In the genomic region with DNA sequence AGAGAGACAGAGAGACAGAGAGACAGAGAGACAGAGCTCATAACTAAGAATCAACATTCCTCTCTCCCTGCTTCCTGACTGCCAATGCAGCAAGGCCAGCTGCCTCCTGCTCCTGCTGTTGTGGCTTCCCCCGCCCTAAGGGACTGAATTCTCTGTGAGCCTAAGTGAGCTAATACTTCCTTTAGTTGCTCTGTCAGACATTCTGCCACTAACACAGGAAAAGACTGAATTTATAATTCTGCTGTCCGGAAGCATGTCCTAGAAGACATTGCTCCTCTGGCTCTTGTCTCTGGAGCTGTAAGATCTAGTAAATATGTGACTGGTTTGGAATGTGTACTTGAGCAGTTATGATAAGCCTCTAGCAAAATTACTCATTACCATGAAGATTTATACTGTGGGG, we compare ENCODE assay signal across 14 mouse cellular contexts.
DNase-seq lines count a peak whose midpoint lies in the region; ATAC-seq and TF ChIP-seq lines count a peak whose summit lies in the region.
"Had no signal": no experiment of that assay in that cellular context is flagged by ENCODE, and none has a peak within 500 bp of the region (broad histone marks: within the 10 kb centered on the region; RNA-seq: fewer than 3 reads in every experiment).

No protein-coding gene starts in this region.

- H3K27me3 ChIP-seq in liver, adult 2 months (ENCODE audit: control insufficient read depth, insufficient read depth, low read length): no peaks in the 10 kb centered on the region
- H3K27me3 ChIP-seq in liver, postnatal 0 days (ENCODE audit: insufficient read depth, low read length): no peaks in the 10 kb centered on the region
- no peaks in the 10 kb centered on the region for H3K27me3 ChIP-seq in heart, embryonic 16.5 days (ENCODE audit: control insufficient read depth, insufficient read depth, low read length)
- no peaks in the 10 kb centered on the region for H3K27me3 ChIP-seq in myocyte (ENCODE audit: control insufficient read depth, insufficient read depth, insufficient read length)
- no peaks in the 10 kb centered on the region for H3K27me3 ChIP-seq in midbrain, postnatal 0 days (ENCODE audit: insufficient read depth, low read length)
- H3K27me3 ChIP-seq: neural tube, embryonic 15.5 days had no signal

- peak overlapping the region; percentile 24 for H3K27ac ChIP-seq in liver, adult 2 months (replicated peaks; ENCODE audit: insufficient read depth, low read depth, low read length)
- H3K27ac ChIP-seq in liver, postnatal 0 days (ENCODE audit: low read depth): no peak overlapping the region
- 0 out of 2 replicates have a peak overlapping the region, but pooled peaks have one; percentile 28 for H3K27ac ChIP-seq in heart, embryonic 16.5 days (ENCODE audit: low read length)
- H3K27ac ChIP-seq in midbrain, postnatal 0 days (ENCODE audit: low read depth, low read length): no peak overlapping the region
- H3K27ac ChIP-seq: neural tube, embryonic 15.5 days had no signal

- H3K9me3 ChIP-seq in liver, postnatal 0 days (ENCODE audit: low read length): no peaks in the 10 kb centered on the region
- H3K9me3 ChIP-seq in heart, embryonic 16.5 days (replicated peaks; ENCODE audit: control insufficient read depth, low read length): no peaks in the 10 kb centered on the region
- H3K9me3 ChIP-seq in midbrain, postnatal 0 days (ENCODE audit: low read length): no peaks in the 10 kb centered on the region
- H3K9me3 ChIP-seq: neural tube, embryonic 15.5 days had no signal

- peaks cover 11% of the 10 kb centered on the region for H3K4me1 ChIP-seq in liver, adult 2 months (ENCODE audit: control insufficient read depth, insufficient read depth, low read length)
- H3K4me1 ChIP-seq in liver, postnatal 0 days (ENCODE audit: insufficient read depth): 0 out of 2 replicates have a peak, but pooled peaks cover 3% of the 10 kb centered on the region
- H3K4me1 ChIP-seq in heart, embryonic 16.5 days (ENCODE audit: control insufficient read depth, insufficient read depth, low read length): no peaks in the 10 kb centered on the region
- H3K4me1 ChIP-seq in midbrain, postnatal 0 days (ENCODE audit: insufficient read depth, low read length): no peaks in the 10 kb centered on the region
- H3K4me1 ChIP-seq: neural tube, embryonic 15.5 days had no signal

- TF ChIP-seq EP300 in liver, postnatal 0 days (IDR thresholded peaks at IDR 0.05; ENCODE audit: low read depth): no peak

- no peak for TF ChIP-seq CTCF in liver, adult 2 months (IDR thresholded peaks at IDR 0.05; ENCODE audit: low read depth, low read length)
- no peak for TF ChIP-seq CTCF in liver, postnatal 0 days (IDR thresholded peaks at IDR 0.05; ENCODE audit: low read depth)
- TF ChIP-seq CTCF in midbrain, postnatal 0 days (IDR thresholded peaks at IDR 0.05): no peak

- no peaks in the 10 kb centered on the region for H3K79me2 ChIP-seq in liver, adult 2 months (ENCODE audit: control insufficient read depth, insufficient read depth, low read length)
- no peaks in the 10 kb centered on the region for H3K79me2 ChIP-seq in myocyte (ENCODE audit: control insufficient read depth, insufficient read depth)

- no peaks in the 10 kb centered on the region for H3K36me3 ChIP-seq in liver, adult 2 months (ENCODE audit: control insufficient read depth, insufficient read depth, low read length)
- no peaks in the 10 kb centered on the region for H3K36me3 ChIP-seq in liver, postnatal 0 days (replicated peaks; ENCODE audit: insufficient read depth, low read length)
- H3K36me3 ChIP-seq in heart, embryonic 16.5 days (ENCODE audit: control insufficient read depth, insufficient read depth): no peaks in the 10 kb centered on the region
- H3K36me3 ChIP-seq in myocyte (ENCODE audit: control insufficient read depth, insufficient read depth): no peaks in the 10 kb centered on the region
- no peaks in the 10 kb centered on the region for H3K36me3 ChIP-seq in midbrain, postnatal 0 days (ENCODE audit: insufficient read depth, low read length)
- H3K36me3 ChIP-seq: neural tube, embryonic 15.5 days had no signal

- 62% methylated on average over 2 of the region's 2 CpGs for WGBS in liver, adult 2 months
- 21% methylated on average over 2 of the region's 2 CpGs for WGBS in liver, postnatal 0 days (ENCODE audit: insufficient replicate concordance)
- WGBS in heart, embryonic 16.5 days: 49% methylated on average over 2 of the region's 2 CpGs
- 78% methylated on average over 2 of the region's 2 CpGs for WGBS in midbrain, postnatal 0 days

- ATAC-seq in liver, postnatal 0 days: no peak
- no peak; the same call in 1 of the 2 replicates for ATAC-seq in heart, embryonic 16.5 days (replicated peaks; ENCODE audit: extremely low read depth, insufficient read depth, low FRiP score)
- ATAC-seq in midbrain, postnatal 0 days (ENCODE audit: low FRiP score): no peak
- ATAC-seq: inflammation-experienced regulatory T-cells, adult 6 months had no signal

- DNase-seq in liver, adult 2 months (ENCODE audit: extremely low read depth, low read depth, low spot score): peak; percentile 55
- no peak for DNase-seq in liver, postnatal 0 days
- peak; percentile 69 for DNase-seq in kidney, postnatal 10 days
- DNase-seq in Muller cell, postnatal 12 days (ENCODE audit: inconsistent ontology term): no peak
- no peak for DNase-seq in midbrain, postnatal 0 days (ENCODE audit: low spot score)
- no peak for DNase-seq in thymus, postnatal 0 days (ENCODE audit: low spot score)
- DNase-seq: cerebellum, postnatal 10 days; left cerebral cortex, postnatal 4 days; spleen, adult 18-20 months; thymus, postnatal 4 days had no signal

- H3ac ChIP-seq in myocyte (ENCODE audit: control insufficient read depth, insufficient read length): no peak overlapping the region

- H3K4me2 ChIP-seq in liver, postnatal 0 days (ENCODE audit: low read depth, low read length): no peak overlapping the region
- no peak overlapping the region for H3K4me2 ChIP-seq in heart, embryonic 16.5 days (ENCODE audit: low read depth, low read length)
- peak overlapping the region; percentile 19 for H3K4me2 ChIP-seq in myocyte (ENCODE audit: low read depth)
- no peak overlapping the region for H3K4me2 ChIP-seq in midbrain, postnatal 0 days (ENCODE audit: low read depth, low read length, poor library complexity, severe bottlenecking)
- H3K4me2 ChIP-seq: neural tube, embryonic 15.5 days had no signal

- H3K4me3 ChIP-seq in liver, adult 2 months (ENCODE audit: insufficient read depth, low read depth, low read length): no peak overlapping the region
- H3K4me3 ChIP-seq in liver, postnatal 0 days (ENCODE audit: low read depth, low read length): no peak overlapping the region
- no peak overlapping the region for H3K4me3 ChIP-seq in heart, embryonic 16.5 days (ENCODE audit: low read length)
- no peak overlapping the region for H3K4me3 ChIP-seq in myocyte
- H3K4me3 ChIP-seq in midbrain, postnatal 0 days (ENCODE audit: low read depth, low read length): no peak overlapping the region
- H3K4me3 ChIP-seq: neural tube, embryonic 15.5 days had no signal

- no peak overlapping the region for H3K9ac ChIP-seq in liver, adult 2 months (ENCODE audit: low read depth, low read length)
- H3K9ac ChIP-seq in liver, postnatal 0 days (replicated peaks): no peak overlapping the region
- H3K9ac ChIP-seq in heart, embryonic 16.5 days (ENCODE audit: low read length): no peak overlapping the region
- no peak overlapping the region for H3K9ac ChIP-seq in midbrain, postnatal 0 days (replicated peaks; ENCODE audit: low read length, poor library complexity, severe bottlenecking)
- H3K9ac ChIP-seq: neural tube, embryonic 15.5 days had no signal

- no peak for TF ChIP-seq POLR2A in liver, adult 2 months (IDR thresholded peaks at IDR 0.05; ENCODE audit: extremely low read depth, insufficient read depth, low read length)
- TF ChIP-seq POLR2A in myocyte (IDR thresholded peaks at IDR 0.05; ENCODE audit: insufficient read length, low read depth): no peak

TF ChIP-seq in myocyte, 11 proteins besides CTCF, POLR2A, EP300 and RAD21:
- TF ChIP-seq MYOD1 (IDR thresholded peaks at IDR 0.05; ENCODE audit: control insufficient read depth in 1 of 3, insufficient read length in 2 of 3, low read depth in 2 of 3) (peak in 2 of 3 experiments; percentile 3 to 66), CEBPB (IDR thresholded peaks at IDR 0.05; ENCODE audit: insufficient read depth, poor library complexity, severe bottlenecking) (no peak), USF1 (IDR thresholded peaks at IDR 0.05; ENCODE audit: low read depth) (no peak), SRF (IDR thresholded peaks at IDR 0.05; ENCODE audit: control insufficient read depth, insufficient read length, low read depth) (no peak), REST (IDR thresholded peaks at IDR 0.05; ENCODE audit: insufficient read depth, insufficient read length) (no peak), E2F4 (IDR thresholded peaks at IDR 0.05; ENCODE audit: insufficient read depth) (no peak), MYOG (IDR thresholded peaks at IDR 0.05; ENCODE audit: control insufficient read depth in 1 of 3, insufficient read depth in 1 of 3, insufficient read length in 2 of 3, low read depth in 2 of 3) (peak in 1 of 3 experiments; percentile 71), TCF12 (IDR thresholded peaks at IDR 0.05; ENCODE audit: insufficient read depth, poor library complexity, severe bottlenecking) (no peak), MAX (IDR thresholded peaks at IDR 0.05; ENCODE audit: low read depth) (no peak), TCF3 (IDR thresholded peaks at IDR 0.05; ENCODE audit: insufficient read length, low read depth) (no peak), POLR2AphosphoS2 (IDR thresholded peaks at IDR 0.05; ENCODE audit: insufficient read length, low read depth) (no peak)

Comparison
In these comparisons a context has a peak if more than half of its experiments do, and no peak if none do; other contexts are left out.
1. DNase-seq: peak in liver, adult 2 months (single experiment) and kidney, postnatal 10 days (single experiment); none in liver, postnatal 0 days (single experiment), Muller cell, postnatal 12 days (single experiment), midbrain, postnatal 0 days (single experiment) and thymus, postnatal 0 days (single experiment).
2. H3K27ac ChIP-seq: peak in liver, adult 2 months (single experiment) and heart, embryonic 16.5 days (single experiment); none in liver, postnatal 0 days (single experiment) and midbrain, postnatal 0 days (single experiment).